Mouse (Mus musculus) gastrocnemius, adult 18-20 months (tissue): ENCODE data around the gene Myl9. TPM values are rescaled to one million over a fixed set of nuclear protein-coding genes. Genes with fewer than 3 reads are reported as not detected.

ENCODE experiments used
- DNase-seq: peaks from one replicate; pipeline ENCODE4 v3.0.0; 2021; ENCODE audit warnings: low spot score
- long read RNA-seq, 2 experiments: library from polyadenylated mRNA; stranded (forward); transcript quantifications; one replicate each; pipeline ENCODE4 v2.0.0; 2021
- total RNA-seq, 2 experiments: library from RNA; stranded (reverse); gene quantifications; 2 replicates each; pipeline ENCODE4 v1.2.3; 2021

The Myl9 gene
- total RNA-seq: 10 to 100 TPM; 47.9 to 60.8 TPM
- long read RNA-seq, experiment 1, transcript Myl9-201 (4 exons, 1,128 nt): major isoform, 41 of 50 reads
- long read RNA-seq, experiment 1, partial matches to known transcripts: 1 of 50 reads
- long read RNA-seq, experiment 1, other reads (novel, unspliced or antisense): 8 of 50 reads
- long read RNA-seq, experiment 2, transcript Myl9-201 (4 exons, 1,128 nt): major isoform, 25 of 29 reads
- long read RNA-seq, experiment 2, partial matches to known transcripts: 3 of 29 reads
- long read RNA-seq, experiment 2, other reads (novel, unspliced or antisense): 1 of 29 reads

GRCm38 (mm10) chr2:156774738-156775454 is at the start of gene Myl9:
TSS of gene Myl9 (plus strand) at chr2:156775420.
- peak; percentile 43 for DNase-seq

- no peak for DNase-seq
Measured at GRCm38 (mm10) chr2:156726344-156726743, 48.9 kb upstream of the Myl9 start.

DNA sequence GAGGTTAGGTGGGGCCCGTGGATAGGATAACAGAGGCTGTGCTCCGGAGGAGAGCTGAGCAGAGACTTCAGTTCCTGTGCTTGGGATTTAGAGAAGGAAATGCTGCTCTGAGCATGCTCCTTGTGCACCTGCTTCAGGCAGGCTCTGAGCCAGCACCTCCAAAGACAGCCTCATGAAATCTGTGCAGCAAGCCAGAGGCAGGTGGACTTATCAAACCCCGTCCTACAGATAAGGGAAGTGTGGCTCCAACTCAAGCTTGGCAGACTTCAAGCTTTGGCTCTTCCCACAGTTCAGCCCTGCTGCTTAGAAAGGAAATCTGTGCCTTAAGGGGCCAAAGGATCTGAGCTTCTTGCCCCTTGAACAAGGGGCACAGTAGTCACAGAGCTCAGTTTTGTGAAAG is 48.3 kb upstream of the Myl9 start:
- no peak for DNase-seq

DNA sequence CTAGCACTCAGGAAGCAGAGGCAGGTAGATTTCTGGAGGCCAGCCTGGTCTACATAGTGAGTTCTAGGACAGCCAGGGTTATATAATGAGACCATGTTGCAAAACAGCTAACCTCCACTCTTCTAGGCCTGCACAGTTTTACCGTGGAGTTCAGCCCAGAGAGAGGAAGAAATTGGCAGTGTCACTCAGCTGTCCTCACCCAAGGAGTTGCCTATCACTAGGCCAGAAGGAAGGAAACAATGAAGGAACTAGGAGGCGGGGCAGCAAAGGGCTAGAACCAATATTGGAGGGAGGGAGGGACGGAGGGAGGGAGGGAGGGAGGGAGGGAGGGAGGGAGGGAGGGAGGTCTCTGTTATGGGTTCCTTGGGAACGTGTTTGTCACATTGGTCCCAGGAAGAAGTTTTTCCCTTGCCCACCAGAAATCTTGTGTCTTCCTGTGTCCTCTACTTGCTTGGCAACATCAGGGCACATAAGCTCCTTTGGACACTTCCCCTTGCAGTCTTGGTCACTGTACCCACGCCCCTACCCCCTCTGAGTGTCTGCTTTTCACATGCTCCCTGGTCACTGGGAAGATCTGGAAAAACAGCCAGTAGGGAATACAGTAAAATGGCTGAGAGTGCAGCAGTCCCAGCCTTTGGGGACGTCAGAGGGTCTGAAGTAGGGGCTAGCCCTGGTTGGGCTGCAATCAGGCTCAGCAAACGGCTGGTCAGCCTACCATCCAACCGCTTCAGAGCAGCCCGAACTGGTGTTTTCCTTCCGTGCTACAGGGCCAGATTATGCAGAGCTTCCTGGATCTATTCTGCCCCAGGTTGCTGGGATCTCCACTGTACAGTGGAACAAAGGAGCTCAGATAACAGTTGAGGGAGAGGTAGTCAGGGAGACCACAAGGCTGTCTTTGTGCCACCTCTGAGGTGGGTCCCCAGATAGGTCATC is 45.4 kb upstream of the Myl9 start:
- DNase-seq: no peak

DNA sequence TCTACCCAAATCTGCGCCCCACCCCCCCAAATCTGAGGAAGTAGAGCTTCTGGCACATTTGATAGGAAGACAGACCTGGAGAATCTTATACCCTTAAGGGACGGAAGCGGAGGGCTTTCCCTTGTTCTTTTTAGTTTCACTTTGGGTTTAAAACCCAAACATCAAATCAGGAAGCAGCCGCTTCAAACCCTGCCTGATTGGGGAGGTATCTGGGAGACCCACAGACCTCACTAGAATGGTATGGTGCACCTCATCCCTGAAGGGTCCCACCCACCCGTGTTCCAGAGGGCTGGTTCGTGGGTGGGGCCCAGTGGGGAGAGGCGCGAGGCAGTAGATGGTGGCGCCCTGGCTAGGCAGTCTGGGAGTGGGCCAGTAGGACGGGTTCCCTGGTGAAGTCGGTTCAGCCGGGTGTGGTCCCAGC is 44.7 kb upstream of the Myl9 start:
- DNase-seq: no peak

- no peak for DNase-seq
Measured at GRCm38 (mm10) chr2:156731592-156731991, 43.6 kb upstream of the Myl9 start.

- DNase-seq: peak; percentile 88
Measured at GRCm38 (mm10) chr2:156732109-156732508, 43.1 kb upstream of the Myl9 start.

GRCm38 (mm10) chr2:156735761-156736335 is 39.4 kb upstream of the Myl9 start:
- DNase-seq: no peak

DNA sequence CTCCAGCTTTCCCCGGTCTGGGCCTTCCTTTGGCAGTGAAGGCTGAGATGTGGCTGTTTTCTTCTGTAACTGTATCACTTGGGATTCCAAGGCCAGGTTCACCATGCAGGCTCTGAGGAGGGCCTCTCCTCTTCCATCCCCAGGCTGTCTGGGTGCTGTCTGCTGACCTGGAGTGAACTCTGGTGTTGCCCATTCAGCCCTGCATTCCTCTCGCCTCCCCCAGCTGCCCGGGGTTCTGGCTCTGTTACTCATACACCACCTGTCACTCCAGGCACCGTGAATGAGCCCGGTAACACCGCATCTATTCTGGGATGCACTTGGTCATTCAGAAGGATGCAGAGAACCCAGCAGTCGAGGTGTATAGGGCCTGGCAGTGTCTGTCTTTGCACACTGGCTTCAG is 38.4 kb upstream of the Myl9 start:
- DNase-seq: peak; percentile 81

DNA sequence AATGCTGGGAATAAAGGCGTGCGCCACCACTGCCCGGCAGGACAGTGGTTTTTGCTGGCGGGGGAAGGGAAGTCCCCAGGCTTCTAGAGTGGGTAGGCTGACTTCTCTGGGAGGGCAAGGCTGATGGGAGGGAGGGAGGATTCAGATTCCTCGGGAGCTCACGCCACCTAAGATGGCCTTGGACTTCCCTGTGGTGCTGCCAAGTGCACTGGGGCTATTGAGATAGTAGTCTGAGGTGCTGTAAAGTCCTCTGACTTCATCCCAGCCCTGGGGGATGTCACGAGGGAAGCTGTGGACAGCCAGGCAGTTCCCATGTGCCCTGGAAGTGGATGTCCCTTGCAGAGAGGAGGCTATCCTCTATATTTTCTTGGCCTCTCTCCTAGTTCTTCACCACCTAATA is 37.2 kb upstream of the Myl9 start:
- DNase-seq: no peak

GRCm38 (mm10) chr2:156741265-156741664 is 34.0 kb upstream of the Myl9 start:
- DNase-seq: no peak

- DNase-seq: no peak
Measured at GRCm38 (mm10) chr2:156741998-156742397, 33.2 kb upstream of the Myl9 start.

- DNase-seq: no peak
Measured at GRCm38 (mm10) chr2:156743248-156743647, 32.0 kb upstream of the Myl9 start.

DNA sequence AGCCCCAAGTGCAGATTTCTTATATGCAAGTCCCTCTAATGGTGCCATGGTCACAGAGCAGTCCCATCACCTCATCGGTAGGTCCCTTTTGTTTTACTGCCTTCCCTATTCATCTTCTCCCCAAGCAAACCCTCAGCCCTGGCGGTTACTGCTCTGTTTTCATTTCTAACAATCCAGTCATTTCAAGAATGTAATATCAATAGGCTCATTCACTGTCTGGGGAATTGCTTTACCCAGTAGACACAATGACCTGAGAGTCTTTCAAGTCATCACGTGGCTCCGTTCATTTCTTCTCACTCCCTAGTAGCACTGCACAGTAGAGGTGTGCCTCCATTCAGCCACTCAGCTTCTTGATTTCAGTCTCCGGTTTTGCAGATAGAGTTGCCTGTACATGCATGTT is 30.8 kb upstream of the Myl9 start:
- no peak for DNase-seq

DNA sequence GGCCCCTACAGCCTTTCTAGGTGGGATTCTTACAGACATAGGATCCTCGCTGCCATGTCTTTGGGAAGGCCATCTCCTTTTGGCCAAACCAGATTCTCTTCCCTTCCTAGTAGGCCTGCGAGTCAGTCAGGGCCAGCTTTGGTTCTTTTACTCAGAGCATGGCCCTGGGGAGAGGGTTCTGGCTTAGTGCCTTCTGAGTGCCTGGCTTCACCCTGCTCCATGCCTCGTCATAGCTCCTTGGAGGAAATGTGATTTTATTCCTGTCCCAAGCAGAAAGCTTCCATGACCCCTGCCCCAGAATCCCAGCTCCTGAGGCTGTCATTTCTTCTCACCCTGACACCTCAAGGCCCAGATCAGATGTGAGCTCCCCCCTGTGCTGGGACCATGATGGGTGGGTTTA is 27.9 kb upstream of the Myl9 start:
- no peak for DNase-seq

DNA sequence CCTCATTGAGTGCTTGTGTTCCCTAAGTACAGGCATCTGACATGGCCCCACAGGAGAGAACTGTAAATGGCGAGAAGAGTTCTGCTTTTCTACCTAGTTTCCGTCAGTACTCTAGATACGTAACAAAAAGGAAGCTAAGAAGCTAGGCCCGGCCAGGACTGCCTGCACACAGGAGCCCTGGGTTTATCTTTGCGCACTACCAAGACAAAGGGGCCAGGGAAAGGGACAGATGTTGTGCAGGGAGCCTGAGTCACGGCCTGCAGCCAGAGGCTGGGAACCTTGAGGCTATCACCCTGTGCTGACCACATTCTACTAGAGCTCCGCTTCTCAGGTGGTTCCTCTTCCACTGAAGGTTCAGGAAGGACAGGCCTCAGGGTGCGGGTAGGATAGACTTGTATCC is 25.5 kb upstream of the Myl9 start:
- DNase-seq: no peak

- no peak for DNase-seq
Measured at GRCm38 (mm10) chr2:156756937-156757336, 18.3 kb upstream of the Myl9 start.

DNA sequence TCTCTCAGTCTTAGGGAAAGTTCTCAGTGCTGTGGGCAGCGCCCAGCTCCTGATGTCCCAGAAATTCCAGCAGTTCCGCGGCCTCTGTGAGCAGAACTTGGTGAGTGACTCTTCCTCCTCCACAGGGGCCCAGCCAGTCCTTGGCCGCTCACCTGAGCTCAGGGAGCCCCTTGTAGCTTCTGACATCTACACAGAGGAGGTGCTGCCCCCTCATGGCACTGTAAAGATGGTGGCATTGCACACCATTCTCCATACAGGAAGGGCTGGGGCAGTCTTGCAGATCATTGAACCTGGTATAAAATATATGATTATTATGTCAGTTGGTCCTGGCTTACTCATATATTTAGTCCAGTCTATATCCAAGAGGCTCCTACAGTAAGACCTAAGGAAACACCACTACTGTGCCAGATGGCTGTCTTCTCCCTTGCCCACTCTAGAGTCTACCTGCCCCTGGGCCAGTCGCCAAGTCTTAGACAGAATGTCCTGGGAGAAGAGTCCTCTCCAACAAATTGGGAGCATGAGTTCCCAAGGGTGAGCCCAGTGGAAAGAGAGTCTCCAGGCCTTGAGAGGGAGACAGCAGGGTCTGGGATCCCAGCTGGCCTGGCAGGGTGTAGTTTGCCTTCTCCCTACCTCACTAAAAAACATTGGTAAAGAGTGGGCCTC is 14.2 kb upstream of the Myl9 start:
- no peak for DNase-seq

DNA sequence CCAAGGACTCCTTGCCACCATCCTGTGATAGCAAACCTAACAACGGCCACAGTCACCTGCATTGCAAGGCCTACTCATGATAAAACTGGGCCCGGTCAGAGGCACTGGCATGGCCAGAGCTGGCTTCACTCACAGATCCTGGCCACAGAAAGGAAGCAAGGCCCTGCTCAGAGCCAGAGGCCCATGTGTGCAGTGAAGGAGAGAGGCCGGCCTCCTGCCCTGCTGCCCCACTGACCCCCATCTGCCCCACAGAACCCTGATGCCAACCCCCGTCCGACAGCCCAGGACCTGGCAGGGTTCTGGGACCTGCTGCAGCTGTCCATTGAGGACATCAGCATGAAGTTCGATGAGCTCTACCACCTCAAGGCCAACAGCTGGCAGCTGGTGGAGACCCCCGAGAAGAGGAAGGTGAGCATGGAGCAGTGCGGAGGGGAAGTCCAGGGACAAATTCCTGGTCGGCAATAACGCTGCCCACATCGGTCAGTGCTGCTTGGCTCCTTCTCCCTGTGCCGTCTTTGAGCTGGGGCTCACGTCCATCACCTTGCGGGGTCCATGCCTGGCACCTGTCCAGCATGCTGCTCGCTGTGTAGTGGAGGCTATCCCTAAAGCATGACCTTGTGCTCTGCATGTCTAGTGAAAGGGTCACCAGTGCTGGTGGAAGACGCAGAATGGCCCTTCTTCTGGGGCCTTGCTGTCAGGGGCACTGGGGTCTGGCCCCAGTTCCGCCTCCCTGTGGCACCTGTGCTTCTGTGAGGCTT is 13.5 kb upstream of the Myl9 start:
- DNase-seq: no peak

DNA sequence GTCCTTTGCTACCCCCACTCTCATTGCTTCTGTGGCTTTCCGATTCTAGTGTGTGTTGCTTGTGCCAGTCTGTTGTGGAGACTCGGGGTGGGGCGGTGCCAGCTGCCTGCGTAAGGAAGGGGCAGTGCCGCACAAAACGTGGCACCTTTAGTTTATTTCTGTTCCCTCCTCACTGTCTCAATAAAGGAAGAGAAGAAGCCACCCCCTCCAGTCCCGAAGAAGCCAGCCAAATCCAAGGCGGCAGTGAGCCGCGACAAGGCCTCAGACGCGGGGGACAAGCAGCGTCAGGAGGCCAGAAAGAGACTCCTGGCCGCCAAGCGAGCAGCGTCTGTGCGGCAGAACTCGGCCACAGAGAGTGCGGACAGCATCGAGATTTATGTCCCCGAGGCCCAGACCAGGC is 12.7 kb upstream of the Myl9 start:
- DNase-seq: no peak
